Mouse (Mus musculus) G1E (cell line): Measurements from ENCODE around the gene Pkig.

Experiments used
- CTCF ChIP-seq: IDR thresholded peaks from 2 replicates; pipeline ENCODE4 v1.5.1; 2012; ENCODE audit warnings: low read depth, low read length, inconsistent platforms, mixed read lengths
- GATA1 ChIP-seq: IDR thresholded peaks from 2 replicates; pipeline ENCODE4 v1.6.1; 2012; ENCODE audit warnings: borderline replicate concordance, low read length, inconsistent platforms, mixed read lengths
- POLR2AphosphoS5 ChIP-seq: IDR thresholded peaks from 2 replicates; pipeline ENCODE4 v1.6.1; 2012; ENCODE audit warnings: low read depth, low read length, inconsistent platforms; ENCODE audit not compliant: insufficient replicate concordance
- TAL1 ChIP-seq: conservative IDR thresholded peaks from 2 replicates; pipeline ENCODE4 v1.6.1; 2012; ENCODE audit warnings: low read depth, low read length, inconsistent platforms, mixed read lengths

GRCm38 (mm10) chr2:163636057-163636456, 22.1 kb upstream of the Pkig start:
- TF ChIP-seq CTCF (no peak), TAL1 (no peak), GATA1 (no peak), POLR2AphosphoS5 (no peak)
